Mouse (Mus musculus): ENCODE measurements around the gene Gfi1.

Gfi1 gene

DNA sequence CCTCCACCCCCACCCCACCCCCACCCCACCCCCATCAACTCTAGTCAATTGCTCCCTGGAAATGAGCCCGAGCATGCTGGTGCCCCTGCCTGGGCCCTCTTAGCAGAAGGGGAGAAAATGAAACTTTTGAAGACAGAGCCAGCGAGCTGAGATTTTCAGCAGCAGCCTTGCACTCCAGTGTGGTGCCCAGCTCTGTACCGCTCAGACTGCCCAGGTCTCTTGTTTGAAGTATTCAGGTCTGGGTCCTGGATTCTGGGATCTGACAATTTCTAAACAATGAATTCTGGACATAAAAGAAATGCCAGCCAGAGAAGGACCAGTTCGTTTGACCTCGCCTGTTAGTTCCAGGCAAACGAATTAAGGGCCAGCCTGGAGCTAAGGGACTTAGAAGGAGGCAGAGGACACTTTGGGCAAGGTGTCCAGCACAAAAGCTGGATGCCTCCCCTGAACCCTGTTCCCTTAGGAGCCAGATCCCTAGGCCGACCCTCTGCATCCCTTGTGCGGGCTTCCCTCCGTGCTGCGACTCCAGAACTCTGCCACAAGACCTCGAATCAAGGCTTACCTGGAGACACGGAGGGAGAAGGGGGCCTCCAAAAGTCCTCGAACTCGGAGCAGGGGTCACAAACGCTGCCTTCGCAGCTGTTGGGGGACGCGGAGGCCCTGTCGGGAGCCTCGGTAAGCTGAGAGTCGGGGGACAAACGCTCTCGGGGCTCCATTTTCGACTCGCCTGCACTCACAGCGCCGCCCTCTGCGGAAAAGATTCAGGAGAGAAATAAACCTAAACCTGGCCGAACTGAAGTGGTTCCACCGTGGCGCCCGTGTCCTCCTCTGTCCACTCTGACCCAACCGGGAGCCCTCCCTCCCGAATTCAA, 2.9 kb downstream of the Gfi1 start:
- DNase-seq (ENCODE audit: low spot score), result peak; percentile 49

DNA sequence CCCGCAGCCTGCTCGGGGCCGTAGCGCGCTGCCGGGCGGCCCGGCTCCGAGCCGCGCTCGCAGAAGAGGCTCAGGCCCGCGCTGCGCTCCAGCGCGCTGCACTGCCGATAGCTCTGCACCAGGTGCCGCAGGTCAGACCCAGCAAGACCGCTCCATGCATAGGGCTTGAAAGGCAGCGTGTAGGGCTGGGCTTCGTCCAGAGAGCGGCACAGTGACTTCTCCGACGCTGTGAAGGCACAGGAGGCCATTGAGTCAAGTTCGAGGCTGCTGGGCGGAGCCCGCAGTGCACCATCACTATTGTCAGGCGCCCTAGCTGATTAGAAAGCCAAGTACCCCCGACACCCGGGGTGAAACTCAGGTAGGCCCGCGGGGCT, 4.2 kb downstream of the Gfi1 start:
- no peak for DNase-seq (ENCODE audit: low spot score)

DNA sequence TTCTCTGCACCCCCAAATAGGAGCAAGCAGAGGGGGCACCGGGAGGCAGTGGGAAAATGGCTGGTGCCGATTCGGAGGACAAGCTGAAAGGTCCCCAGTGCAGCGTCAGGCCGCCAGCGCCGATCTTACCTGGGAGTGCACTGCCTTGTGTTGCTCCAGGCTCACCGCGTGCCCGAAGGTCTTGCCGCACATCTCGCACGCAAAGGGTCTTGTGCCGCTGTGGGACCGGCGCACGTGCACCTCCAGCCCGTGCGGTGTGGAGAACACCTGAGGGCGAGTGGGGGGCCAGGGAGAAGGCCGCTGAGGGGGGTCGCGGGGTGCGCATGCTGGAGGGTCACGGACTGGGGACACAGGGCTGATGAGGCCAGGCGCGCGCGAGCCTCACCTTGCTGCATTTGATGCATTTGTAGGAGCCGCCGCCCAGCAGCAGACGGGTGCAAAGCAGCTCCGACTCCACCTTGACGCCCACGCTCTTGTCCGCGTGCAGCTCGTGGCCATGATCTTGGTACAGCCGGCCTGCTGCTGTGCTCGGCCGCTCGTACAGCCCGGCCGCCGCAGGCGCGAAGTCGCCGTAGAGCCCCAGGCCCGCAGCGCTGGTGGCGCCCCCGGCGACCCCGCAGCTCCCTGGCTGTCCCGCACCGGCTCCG, 4.7 kb downstream of the Gfi1 start:
- peak; percentile 47 for DNase-seq (ENCODE audit: low spot score)

DNA sequence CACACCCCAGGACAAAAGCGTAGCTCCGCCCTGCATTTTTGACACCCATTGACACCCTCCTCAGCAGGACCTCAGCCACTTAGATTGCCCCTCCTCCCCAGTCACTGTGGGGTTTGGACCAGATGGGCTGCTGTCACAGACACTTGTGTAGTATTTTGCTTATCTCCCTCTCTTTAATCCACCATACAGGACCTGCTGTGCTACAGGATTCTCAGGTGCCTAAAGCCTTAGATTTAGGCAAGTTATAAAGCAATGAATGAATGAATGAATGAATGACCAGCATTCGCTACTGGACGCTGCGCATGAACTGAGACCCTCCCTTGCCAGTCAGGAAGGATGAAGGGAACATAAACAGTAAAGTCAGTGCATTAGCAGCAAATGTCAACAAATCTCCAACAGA, 5.3 kb downstream of the Gfi1 start:
- DNase-seq (ENCODE audit: low spot score), result no peak

DNA sequence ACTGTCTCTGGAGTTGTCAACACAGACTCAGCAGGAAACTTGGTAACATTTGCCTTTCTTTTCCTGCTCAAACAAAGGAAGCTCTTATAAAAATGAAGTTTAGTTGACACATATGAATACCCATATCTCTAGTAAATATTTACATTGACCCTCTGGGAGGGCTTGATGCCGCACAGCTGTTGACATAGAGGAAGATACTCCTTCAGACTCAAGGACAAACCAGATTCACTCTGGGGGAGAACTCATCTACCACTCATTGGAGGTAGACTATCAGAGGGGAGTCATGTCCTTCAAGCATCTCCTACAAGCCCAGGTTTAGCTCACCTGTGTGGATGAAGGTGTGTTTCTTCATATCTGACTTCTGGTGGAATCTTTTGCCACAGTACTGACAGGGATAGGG, 6.0 kb downstream of the Gfi1 start:
- DNase-seq (ENCODE audit: low spot score), result no peak

DNA sequence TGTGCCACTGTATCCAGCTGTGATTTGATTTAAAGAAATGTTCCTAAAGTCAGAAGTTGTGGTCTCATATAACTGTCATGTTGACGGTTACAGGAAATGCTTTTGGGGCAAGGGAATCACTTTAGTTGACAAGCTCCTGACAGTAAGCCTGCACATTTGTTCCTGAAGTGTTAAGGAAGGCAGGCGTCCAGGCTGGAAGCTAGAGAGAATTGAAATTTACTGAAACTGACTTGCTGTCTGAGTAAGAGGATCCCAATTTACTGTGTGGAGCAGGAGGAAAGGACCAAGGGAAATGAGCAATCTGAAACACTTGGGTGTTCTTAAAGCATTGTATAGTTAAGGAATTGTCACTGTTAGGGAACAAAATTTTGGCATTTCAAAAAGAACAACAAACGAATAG, 6.6 kb downstream of the Gfi1 start:
- no peak for DNase-seq (ENCODE audit: low spot score)

DNA sequence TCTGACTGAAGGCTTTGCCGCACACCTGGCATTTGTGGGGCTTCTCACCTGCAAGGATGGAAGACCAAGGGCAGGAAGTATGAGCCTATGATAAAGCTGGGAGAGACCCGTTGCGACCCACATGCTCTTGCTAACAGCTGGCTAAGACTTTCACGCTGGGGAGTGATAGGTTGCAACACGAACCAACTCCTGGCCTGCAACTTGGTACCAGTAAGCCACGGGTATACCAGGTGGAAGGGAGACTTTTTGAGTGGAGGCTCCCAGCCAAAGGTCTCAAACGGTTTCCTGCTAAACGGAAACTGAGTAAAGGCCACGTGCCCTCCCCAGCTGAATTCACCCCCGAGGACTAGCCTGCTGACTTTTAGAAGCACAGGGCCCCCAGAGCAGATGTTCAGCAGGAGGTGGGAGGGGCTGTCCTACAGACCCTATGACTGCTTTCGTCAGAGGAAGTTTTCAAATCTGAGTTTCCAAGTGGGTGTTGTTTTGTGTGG, 7.9 kb downstream of the Gfi1 start:
- no peak for DNase-seq (ENCODE audit: low spot score)

DNA sequence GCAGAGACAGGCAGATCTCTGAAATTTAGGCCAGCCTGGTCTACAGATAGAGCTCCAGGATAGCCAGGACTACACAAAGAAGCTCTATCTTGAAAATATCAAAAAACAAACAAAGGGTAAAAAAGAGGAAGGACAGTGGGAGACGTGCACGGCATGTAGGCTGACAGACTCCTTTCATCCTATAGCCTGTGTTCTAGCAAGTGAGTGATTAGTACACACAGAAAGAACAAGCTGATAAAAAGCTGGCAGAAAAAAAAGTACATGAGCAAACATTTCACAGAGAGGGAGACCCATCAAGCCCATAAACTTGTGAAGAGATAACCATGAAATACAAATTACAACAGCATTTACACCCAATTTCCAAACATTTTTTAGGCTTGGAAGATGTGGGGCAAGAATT, 14.1 kb downstream of the Gfi1 start:
- DNase-seq (ENCODE audit: low spot score), result no peak

DNA sequence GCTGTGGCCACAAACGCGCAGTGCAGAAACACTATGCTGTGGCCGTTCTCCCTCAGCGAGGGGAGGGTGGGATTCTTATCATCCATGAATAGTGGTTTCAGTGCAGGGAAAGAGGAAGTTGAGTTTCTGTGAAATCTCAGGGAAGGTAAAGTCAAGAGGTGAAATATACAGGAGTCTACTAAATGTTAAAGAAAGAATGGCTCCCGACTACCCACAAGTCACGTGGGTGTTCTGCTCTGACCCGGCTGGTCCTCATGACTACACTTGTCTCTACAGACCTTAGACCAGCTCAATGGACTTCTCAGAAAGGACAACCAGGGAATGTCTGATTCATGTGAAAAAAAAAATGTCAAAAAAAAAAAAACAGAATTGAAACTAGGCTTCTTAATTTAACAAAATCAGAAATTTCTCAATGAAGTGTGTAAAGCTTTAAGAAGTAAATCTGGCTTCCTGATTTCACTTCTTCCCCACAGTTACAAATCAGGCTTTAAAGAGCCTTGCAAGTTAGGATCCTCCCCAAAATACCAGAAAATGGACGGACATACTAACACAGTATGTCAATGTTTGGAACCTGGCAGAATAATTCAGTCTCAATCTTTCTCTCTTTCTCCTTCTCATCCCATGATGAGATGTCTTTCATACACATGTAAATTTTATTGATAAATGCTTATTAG, 17.6 kb downstream of the Gfi1 start:
- DNase-seq (ENCODE audit: low spot score), result no peak

DNA sequence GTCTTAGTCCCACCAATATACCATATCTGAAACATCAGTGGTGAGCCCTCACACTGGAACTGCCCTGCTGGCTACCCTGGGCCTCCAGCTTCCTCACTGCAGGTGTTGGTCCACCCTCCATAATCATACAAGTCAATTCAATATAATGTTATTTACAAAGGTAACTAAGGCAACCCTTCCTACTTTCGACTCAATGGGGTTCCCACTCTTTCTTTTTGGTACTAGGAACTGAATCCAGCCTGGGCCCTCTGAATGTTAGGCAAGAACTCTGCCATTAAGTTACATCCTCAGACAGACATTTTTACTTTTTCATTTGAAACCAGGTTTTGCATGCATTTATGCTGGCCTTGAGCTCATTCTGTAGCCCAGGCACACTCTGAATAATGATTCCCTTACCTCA, 19.6 kb downstream of the Gfi1 start:
- no peak for DNase-seq (ENCODE audit: low spot score)

DNA sequence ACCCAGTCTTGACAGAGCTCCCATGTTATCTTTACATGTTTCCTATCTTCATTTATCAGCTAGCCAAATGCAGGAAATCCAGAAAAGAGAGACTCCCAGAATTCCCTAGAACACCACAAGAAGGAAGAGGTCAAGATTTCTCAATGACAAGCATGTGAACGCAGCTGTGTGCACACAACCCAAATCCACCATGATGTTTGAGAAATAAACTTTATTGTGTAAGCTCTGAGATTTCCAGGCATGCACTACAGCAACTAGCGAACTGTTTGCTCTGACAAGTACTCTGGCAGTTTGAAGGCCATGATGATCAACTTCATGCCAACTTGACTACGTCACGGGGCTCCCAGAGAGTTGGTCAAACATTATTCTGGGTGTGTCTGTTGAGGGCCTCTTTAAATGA, 20.1 kb downstream of the Gfi1 start:
- no peak for DNase-seq (ENCODE audit: low spot score)

DNA sequence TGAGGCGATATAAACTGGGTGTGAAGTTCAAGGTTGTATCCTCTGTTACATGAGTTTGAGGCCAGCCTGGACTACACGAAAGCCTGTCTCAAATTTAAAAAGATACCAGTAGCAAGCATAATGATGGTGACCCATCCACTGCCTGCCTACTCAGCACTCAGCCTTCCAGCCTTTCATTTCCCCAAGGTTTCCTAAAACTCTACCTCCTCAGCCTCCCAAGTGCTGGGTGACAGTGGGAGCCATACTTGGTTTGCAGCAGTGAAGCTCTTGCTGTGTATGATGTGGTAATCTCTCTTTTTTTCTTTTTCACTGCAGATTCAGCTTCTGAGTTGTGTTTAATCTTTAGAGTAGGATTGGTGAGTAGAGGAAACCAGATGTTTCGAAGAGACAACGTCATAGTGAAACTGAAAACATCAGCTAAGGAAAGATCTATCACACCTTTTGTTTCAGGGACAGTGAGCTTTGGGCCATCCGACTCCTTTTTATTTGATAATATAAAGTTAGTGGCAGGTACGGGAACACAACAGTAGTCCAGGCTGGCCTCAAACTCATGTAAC, 22.6 kb downstream of the Gfi1 start:
- no peak for DNase-seq (ENCODE audit: low spot score)

DNA sequence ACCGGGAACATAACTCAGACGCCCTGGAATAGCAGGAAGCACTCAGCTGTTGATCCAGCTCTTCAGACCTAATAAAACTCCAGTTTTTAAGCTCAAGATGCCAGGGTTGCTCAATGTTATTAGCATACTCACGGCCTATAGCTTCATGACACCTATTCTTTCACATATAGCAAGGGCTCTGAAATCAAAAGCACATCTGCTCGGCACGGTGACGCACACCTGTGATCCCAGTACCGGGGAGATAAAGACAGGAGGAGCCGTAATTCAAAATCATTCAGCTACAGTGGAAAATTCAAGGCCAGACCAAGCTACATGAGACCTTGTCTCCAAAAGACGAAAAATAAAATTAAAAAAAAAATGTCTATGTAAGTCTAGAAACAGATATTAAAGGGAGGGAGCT, 24.2 kb downstream of the Gfi1 start:
- DNase-seq (ENCODE audit: low spot score), result no peak

DNA sequence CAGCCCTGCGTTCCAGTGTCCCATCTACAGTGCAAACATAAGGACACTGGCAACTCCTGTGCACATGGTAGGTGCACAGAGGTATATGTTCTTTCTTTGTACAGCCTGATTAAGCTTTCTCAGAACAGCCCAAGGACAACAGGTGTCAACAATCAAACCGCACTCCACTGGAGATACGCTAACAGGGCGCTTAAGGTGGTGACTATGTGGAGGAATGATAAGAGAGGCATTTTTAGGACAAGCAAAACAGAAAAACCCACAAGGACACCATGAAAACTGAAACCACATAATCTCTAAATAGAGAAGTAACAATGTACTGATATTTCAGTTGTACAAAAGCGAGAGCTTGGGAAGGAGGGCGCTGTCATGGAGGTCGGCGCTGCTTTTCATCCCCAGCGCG, 25.0 kb downstream of the Gfi1 start:
- DNase-seq (ENCODE audit: low spot score), result no peak

DNA sequence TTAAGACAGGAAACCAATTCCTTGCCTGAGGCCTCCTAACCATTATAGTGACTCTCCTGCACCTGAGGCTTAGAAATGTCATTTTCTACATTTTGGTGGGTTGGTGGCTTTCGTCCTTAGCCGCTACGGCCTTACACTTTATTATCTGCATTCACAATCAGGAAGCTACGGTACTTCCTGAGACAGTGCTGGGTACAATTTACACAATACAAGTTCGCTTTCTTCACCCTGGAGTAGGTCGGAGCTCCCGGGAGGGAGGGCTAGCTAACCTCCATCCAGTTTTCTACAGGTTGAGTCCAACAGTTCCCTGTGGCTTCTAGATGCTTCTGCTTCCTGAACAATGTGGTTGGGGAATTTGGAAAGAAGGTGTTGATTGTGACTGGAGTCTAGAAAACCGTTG, 26.9 kb downstream of the Gfi1 start:
- DNase-seq (ENCODE audit: low spot score), result no peak

DNA sequence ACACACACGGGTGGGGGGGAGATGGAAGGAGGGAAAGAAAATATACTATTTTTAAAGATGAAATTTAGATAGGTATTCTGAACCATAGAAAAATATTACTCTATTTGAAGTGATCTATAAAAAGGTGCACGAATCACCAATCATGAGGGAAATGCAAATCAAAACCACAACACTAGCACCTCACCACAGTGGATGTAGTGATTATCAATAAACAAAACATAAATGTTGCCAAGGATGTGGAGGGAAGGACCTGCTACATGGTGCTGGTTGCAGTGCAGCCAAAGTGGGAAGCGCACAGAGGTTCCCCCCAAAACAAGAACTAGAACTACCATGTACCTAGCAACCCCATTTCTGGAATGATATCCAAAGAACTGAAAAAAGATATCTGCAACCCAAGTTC, 30.8 kb downstream of the Gfi1 start:
- no peak for DNase-seq (ENCODE audit: low spot score)

DNA sequence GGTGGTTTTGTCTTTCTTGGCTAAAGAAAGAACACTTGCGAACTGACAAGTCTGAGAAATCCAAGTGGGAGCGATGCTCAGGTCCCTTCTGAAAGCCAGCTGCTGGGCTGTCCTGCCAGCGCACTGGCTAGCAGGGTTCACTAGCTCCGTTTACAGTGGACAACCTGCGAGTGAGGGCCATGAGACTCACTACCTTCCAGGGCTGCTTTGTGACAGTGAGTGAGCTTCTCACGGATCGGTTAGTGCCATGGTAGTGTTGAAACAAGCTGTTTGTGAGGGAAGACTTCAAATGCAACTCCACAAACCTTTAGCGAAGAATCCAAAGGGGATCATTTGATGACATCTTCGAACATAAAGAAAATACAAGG, 37.4 kb downstream of the Gfi1 start:
- DNase-seq (ENCODE audit: low spot score), result no peak

DNA sequence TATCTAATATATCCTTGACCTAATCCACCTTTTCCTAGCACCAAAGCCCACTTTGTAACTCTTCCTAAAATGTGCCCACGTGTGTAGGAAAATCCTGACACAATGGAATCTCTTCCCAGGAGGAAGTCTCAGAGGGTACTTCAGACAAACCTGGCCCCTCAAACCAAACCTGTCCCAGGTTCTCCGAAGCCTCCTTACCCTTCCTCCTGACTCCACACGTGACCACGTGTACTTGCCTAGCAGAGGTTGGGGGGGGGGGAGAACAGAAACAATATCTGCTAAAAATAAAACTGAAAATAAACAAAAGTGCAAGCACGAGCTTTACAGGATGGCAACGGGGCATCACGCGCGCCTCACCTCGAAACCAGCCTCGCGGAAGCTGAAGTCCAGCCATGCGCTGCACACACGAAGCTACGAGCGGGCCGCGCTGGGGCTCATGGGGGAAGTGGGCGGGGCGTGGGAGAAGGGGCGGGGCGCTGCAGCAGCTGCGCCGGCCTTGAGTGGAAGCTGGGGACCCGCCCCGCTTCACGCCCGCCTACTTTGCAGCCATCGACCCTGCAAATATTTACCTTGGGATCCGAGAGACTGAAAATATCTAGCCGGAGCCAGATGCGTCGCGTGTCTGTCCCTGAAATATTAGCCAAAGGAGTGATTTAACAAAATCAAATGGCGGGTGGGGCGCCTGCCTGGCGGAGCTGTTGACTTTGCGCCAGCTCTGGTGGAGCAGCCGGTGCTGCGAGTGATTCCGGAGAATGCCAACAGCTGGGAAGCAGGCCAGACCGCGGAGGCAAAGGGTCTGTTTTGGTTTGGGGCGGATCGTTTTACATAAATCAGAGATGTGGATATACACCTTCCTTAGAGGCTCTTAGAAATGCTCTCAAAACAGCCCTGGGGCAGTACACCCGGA, 38.0 kb downstream of the Gfi1 start:
- peak; percentile 86 for DNase-seq (ENCODE audit: low spot score)

DNA sequence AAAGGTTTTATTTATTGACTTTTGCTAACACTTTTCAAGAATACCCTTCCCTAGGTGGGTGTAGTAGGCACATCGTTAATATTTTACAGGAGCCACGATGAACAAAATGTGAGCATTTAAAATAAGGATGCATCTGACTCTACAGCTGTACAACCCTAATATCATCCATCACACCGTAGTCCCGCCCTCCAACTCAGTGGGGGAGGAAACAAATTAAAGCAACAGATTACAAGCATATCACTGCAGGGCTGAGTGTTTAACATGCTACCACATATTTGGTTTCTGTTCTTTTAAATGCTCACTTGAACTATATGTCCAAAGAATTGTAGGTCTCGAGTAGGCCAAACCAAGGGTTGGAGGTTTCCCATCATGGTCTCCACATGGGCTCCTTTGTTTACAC, 38.7 kb downstream of the Gfi1 start:
- DNase-seq (ENCODE audit: low spot score), result no peak

DNA sequence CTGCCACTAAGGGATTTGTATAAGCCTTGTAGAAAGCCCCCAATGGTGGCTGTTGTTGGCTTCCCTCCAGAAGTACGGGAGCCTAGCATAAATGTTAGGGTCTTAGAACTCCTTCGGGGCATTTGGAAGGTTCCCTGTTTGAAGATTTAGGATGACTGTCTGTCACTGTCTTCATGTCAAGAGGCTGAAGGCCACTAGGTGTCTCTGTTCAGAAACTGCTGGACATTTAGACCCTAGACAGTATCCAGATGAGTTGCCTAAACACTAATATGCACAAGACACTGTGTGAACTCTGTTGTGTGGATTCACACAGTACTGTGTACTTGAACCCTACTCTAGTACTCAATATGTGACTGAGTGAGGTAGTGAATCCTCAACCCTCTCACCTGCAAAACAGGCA, 41.5 kb downstream of the Gfi1 start:
- DNase-seq (ENCODE audit: low spot score), result no peak

DNA sequence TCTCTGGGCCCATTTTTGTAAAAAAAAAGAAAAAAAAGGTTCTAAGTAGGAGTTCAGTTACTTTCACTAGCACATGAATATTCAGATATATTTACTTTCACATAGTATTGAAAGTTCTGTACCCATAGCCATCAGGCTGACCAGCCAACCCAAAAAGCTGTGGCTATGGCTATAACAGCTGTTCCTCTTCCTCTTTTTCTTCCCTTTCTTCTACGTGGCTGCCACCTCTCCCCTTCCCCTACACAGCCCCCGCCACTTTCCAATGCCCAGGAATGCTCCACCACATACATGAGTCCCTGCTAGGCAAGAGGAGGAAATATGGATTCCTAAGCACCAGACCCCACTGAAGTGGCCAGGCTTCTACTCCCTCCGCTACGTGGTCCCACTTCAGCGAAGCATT, 44.5 kb downstream of the Gfi1 start:
- no peak for DNase-seq (ENCODE audit: low spot score)

DNA sequence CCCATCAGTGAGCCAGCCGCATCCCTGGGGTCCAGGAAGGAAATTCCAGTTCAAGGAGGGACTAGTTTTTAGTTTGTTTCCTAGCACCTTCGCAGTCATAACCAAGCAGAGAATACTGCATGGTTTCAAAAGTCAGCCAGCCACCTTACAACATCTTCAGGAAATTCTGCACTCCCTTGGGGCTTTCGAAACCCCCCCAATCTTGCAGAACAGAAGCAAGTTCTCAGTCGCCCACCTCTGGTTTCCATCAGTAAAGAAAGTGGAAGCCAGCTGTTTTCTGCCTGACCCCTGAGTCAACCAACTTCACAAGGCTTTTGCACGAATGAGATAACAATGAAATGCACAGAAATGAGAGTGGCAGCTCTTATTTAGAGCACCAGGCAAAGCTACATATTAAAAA, 47.4 kb downstream of the Gfi1 start:
- DNase-seq (ENCODE audit: low spot score), result no peak

Measured in testis, postnatal 10 days (tissue).